Mouse (Mus musculus): ENCODE data around the gene Galntl6. TPM values are rescaled to one million over a fixed set of nuclear protein-coding genes. Genes with fewer than 3 reads are reported as not detected.
A peak's percentile ranks its signal among the peaks of the same experiment; 100 is the strongest.

The Galntl6 gene
- polyA plus RNA-seq, 1 experiment = not detected

- no peak overlapping the region for H3K27ac ChIP-seq (ENCODE audit: control insufficient read depth, insufficient read depth, low read length)
- TF ChIP-seq POLR2A (IDR thresholded peaks at IDR 0.05; ENCODE audit: control insufficient read depth, extremely low read depth, insufficient read depth, low read length, poor library complexity) (no peak), CTCF (IDR thresholded peaks at IDR 0.05; ENCODE audit: borderline replicate concordance, control insufficient read depth, extremely low read depth, insufficient read depth, low read length, poor library complexity) (no peak)
- H3K4me3 ChIP-seq (ENCODE audit: control insufficient read depth, insufficient read depth, low read length) = no peak overlapping the region
- no peaks in the 10 kb centered on the region for H3K27me3 ChIP-seq (ENCODE audit: control insufficient read depth, insufficient read depth, low read length)
- no peaks in the 10 kb centered on the region for H3K4me1 ChIP-seq (replicated peaks; ENCODE audit: control insufficient read depth, insufficient read depth, low read length)
- DNase-seq = no peak
- no peaks in the 10 kb centered on the region for H3K36me3 ChIP-seq (ENCODE audit: control insufficient read depth, insufficient read depth, low read length)
- WGBS = 86% methylated on average over 3 of the region's 3 CpGs
These were observed 953.3 kb downstream of the Galntl6 start for GRCm38 (mm10) chr8:57959136-57959535.

GRCm38 (mm10) chr8:57958121-57958901 lies 954.1 kb downstream of the Galntl6 start:
- Histone ChIP-seq H3K4me1 (replicated peaks; ENCODE audit: control insufficient read depth, insufficient read depth, low read length) (no peaks in the 10 kb centered on the region), H3K4me3 (ENCODE audit: control insufficient read depth, insufficient read depth, low read length) (no peak overlapping the region), H3K27me3 (ENCODE audit: control insufficient read depth, insufficient read depth, low read length) (no peaks in the 10 kb centered on the region), H3K36me3 (ENCODE audit: control insufficient read depth, insufficient read depth, low read length) (no peaks in the 10 kb centered on the region), H3K27ac (ENCODE audit: control insufficient read depth, insufficient read depth, low read length) (no peak overlapping the region)
- TF ChIP-seq CTCF (IDR thresholded peaks at IDR 0.05; ENCODE audit: borderline replicate concordance, control insufficient read depth, extremely low read depth, insufficient read depth, low read length, poor library complexity) = no peak
- TF ChIP-seq POLR2A (IDR thresholded peaks at IDR 0.05; ENCODE audit: control insufficient read depth, extremely low read depth, insufficient read depth, low read length, poor library complexity) = no peak
- DNase-seq = no peak
- WGBS = 67% methylated on average over 16 of the region's 16 CpGs

- no peak for DNase-seq
- 92% methylated on average over 7 of the region's 7 CpGs for WGBS
- Histone ChIP-seq H3K4me1 (replicated peaks; ENCODE audit: control insufficient read depth, insufficient read depth, low read length) (no peaks in the 10 kb centered on the region), H3K27me3 (ENCODE audit: control insufficient read depth, insufficient read depth, low read length) (no peaks in the 10 kb centered on the region), H3K36me3 (ENCODE audit: control insufficient read depth, insufficient read depth, low read length) (no peaks in the 10 kb centered on the region), H3K4me3 (ENCODE audit: control insufficient read depth, insufficient read depth, low read length) (no peak overlapping the region), H3K27ac (ENCODE audit: control insufficient read depth, insufficient read depth, low read length) (no peak overlapping the region)
- no peak for TF ChIP-seq POLR2A (IDR thresholded peaks at IDR 0.05; ENCODE audit: control insufficient read depth, extremely low read depth, insufficient read depth, low read length, poor library complexity)
These were observed 956.9 kb downstream of the Galntl6 start for GRCm38 (mm10) chr8:57955501-57955900.

- no peak for DNase-seq
- Histone ChIP-seq H3K4me1 (replicated peaks; ENCODE audit: control insufficient read depth, insufficient read depth, low read length) (no peaks in the 10 kb centered on the region), H3K27ac (ENCODE audit: control insufficient read depth, insufficient read depth, low read length) (no peak overlapping the region), H3K27me3 (ENCODE audit: control insufficient read depth, insufficient read depth, low read length) (no peaks in the 10 kb centered on the region), H3K36me3 (ENCODE audit: control insufficient read depth, insufficient read depth, low read length) (no peaks in the 10 kb centered on the region), H3K4me3 (ENCODE audit: control insufficient read depth, insufficient read depth, low read length) (no peak overlapping the region)
- TF ChIP-seq CTCF (IDR thresholded peaks at IDR 0.05; ENCODE audit: borderline replicate concordance, control insufficient read depth, extremely low read depth, insufficient read depth, low read length, poor library complexity) (no peak), POLR2A (IDR thresholded peaks at IDR 0.05; ENCODE audit: control insufficient read depth, extremely low read depth, insufficient read depth, low read length, poor library complexity) (no peak)
- WGBS = 72% methylated on average over 2 of the region's 2 CpGs
These were observed 971.3 kb downstream of the Galntl6 start for GRCm38 (mm10) chr8:57941113-57941512.

- H3K27ac ChIP-seq (ENCODE audit: control insufficient read depth, insufficient read depth, low read length) = no peak overlapping the region
- no peak for DNase-seq
- TF ChIP-seq CTCF (IDR thresholded peaks at IDR 0.05; ENCODE audit: borderline replicate concordance, control insufficient read depth, extremely low read depth, insufficient read depth, low read length, poor library complexity) (no peak), POLR2A (IDR thresholded peaks at IDR 0.05; ENCODE audit: control insufficient read depth, extremely low read depth, insufficient read depth, low read length, poor library complexity) (no peak)
- WGBS = 59% methylated on average over 5 of the region's 5 CpGs
- H3K4me1 ChIP-seq (replicated peaks; ENCODE audit: control insufficient read depth, insufficient read depth, low read length) = no peaks in the 10 kb centered on the region
- H3K27me3 ChIP-seq (ENCODE audit: control insufficient read depth, insufficient read depth, low read length) = no peaks in the 10 kb centered on the region
- H3K36me3 ChIP-seq (ENCODE audit: control insufficient read depth, insufficient read depth, low read length) = no peaks in the 10 kb centered on the region
- H3K4me3 ChIP-seq (ENCODE audit: control insufficient read depth, insufficient read depth, low read length) = no peak overlapping the region
These were observed 972.5 kb downstream of the Galntl6 start for GRCm38 (mm10) chr8:57939856-57940420.

GRCm38 (mm10) chr8:57939177-57939855 lies 973.1 kb downstream of the Galntl6 start:
- H3K4me1 ChIP-seq (replicated peaks; ENCODE audit: control insufficient read depth, insufficient read depth, low read length) = no peaks in the 10 kb centered on the region
- peak; percentile 9 for DNase-seq
- no peaks in the 10 kb centered on the region for H3K27me3 ChIP-seq (ENCODE audit: control insufficient read depth, insufficient read depth, low read length)
- 23% methylated on average over 8 of the region's 8 CpGs for WGBS
- no peak overlapping the region for H3K27ac ChIP-seq (ENCODE audit: control insufficient read depth, insufficient read depth, low read length)
- TF ChIP-seq CTCF (IDR thresholded peaks at IDR 0.05; ENCODE audit: borderline replicate concordance, control insufficient read depth, extremely low read depth, insufficient read depth, low read length, poor library complexity) (no peak), POLR2A (IDR thresholded peaks at IDR 0.05; ENCODE audit: control insufficient read depth, extremely low read depth, insufficient read depth, low read length, poor library complexity) (no peak)
- no peaks in the 10 kb centered on the region for H3K36me3 ChIP-seq (ENCODE audit: control insufficient read depth, insufficient read depth, low read length)
- no peak overlapping the region for H3K4me3 ChIP-seq (ENCODE audit: control insufficient read depth, insufficient read depth, low read length)

Data from thymus, adult 2 months (tissue).